Mouse (Mus musculus) hindbrain, embryonic 11.5 days (tissue): Measurements from ENCODE around the gene Cmpk2. TPM values are rescaled to one million over a fixed set of nuclear protein-coding genes. Genes with fewer than 3 reads are reported as not detected.

ENCODE experiments used
- ATAC-seq: fragments of 200-750 bp; cut with Nextera tagmentation; 2 replicates; pipeline ENCODE4 v1.8.0; 2017; ENCODE audit warnings: mild to moderate bottlenecking, moderate TSS enrichment, moderate library complexity; ENCODE audit not compliant: low FRiP score
- DNase-seq: peaks from one replicate; pipeline ENCODE4 v3.0.0-alpha.2; 2015; ENCODE audit warnings: low spot score
- H3K27ac ChIP-seq: fragments of 300-500 bp; sonication (generic); 2 replicates; pipeline ENCODE4 v1.5.1; 2014; ENCODE audit warnings: mild to moderate bottlenecking, low read depth, low read length
- H3K27me3 ChIP-seq: fragments of 300-500 bp; sonication (generic); 2 replicates; pipeline ENCODE4 v1.6.1; 2014; ENCODE audit warnings: mild to moderate bottlenecking, low read length, moderate library complexity, mixed read lengths; ENCODE audit not compliant: control insufficient read depth, insufficient read depth
- H3K36me3 ChIP-seq: fragments of 300-500 bp; sonication (generic); 2 replicates; pipeline ENCODE4 v1.6.1; 2014; ENCODE audit warnings: mild to moderate bottlenecking, low read length, moderate library complexity, mixed read lengths; ENCODE audit not compliant: control insufficient read depth, insufficient read depth
- H3K4me1 ChIP-seq: fragments of 300-500 bp; sonication (generic); replicated peaks from 2 replicates; pipeline ENCODE4 v1.6.1; 2014; ENCODE audit warnings: low read length, mixed read lengths; ENCODE audit not compliant: control insufficient read depth, insufficient read depth
- H3K4me2 ChIP-seq: fragments of 300-500 bp; sonication (generic); replicated peaks from 2 replicates; pipeline ENCODE4 v1.6.1; 2014; ENCODE audit warnings: mild to moderate bottlenecking, low read depth, low read length
- H3K4me3 ChIP-seq: fragments of 300-500 bp; sonication (generic); 2 replicates; pipeline ENCODE4 v1.5.1; 2014; ENCODE audit warnings: low read depth, low read length
- H3K9ac ChIP-seq: fragments of 300-500 bp; sonication (generic); 2 replicates; pipeline ENCODE4 v1.6.1; 2014; ENCODE audit warnings: low read depth, low read length
- H3K9me3 ChIP-seq: fragments of 300-500 bp; sonication (generic); 2 replicates; pipeline ENCODE4 v1.6.1; 2016; ENCODE audit warnings: low read length; ENCODE audit not compliant: control insufficient read depth
- WGBS: fragments of 180-500 bp; shearing (Covaris S2); extraction: QIAGEN DNeasy Blood & Tissue Kit; methylation state at CpG from one replicate; pipeline ENCODE4 v1.1.7; 2014; 5-methylcytosine and 5-hydroxymethylcytosine counted together
- polyA plus RNA-seq: library from polyadenylated mRNA; unstranded; fragments of >200 nt; fragmentation: Nextera tagmentation; extraction: Ambion mirVana; gene quantifications from 2 replicates; pipeline ENCODE4 v1.2.1, GENCODE M21; 2014

The Cmpk2 gene
- polyA plus RNA-seq, 1 experiment from 2014 or later = 8.8 TPM

- 44% methylated on average over 5 of the region's 5 CpGs for WGBS
- Histone ChIP-seq H3K36me3 (no peaks in the 10 kb centered on the region), H3K9ac (no peak overlapping the region), H3K4me1 (no peaks in the 10 kb centered on the region), H3K9me3 (no peaks in the 10 kb centered on the region), H3K4me2 (no peak overlapping the region), H3K27me3 (no peaks in the 10 kb centered on the region), H3K27ac (no peak overlapping the region), H3K4me3 (no peak overlapping the region)
- DNase-seq (peak; percentile 6), ATAC-seq (no peak)
These were observed 19.7 kb downstream of the Cmpk2 start for GRCm38 (mm10) chr12:26488617-26489274.

GRCm38 (mm10) chr12:26489942-26490341 is 20.9 kb downstream of the Cmpk2 start:
- DNase-seq = peak; percentile 14
- Histone ChIP-seq H3K4me2 (no peak overlapping the region), H3K27ac (no peak overlapping the region), H3K4me3 (no peak overlapping the region), H3K9me3 (no peaks in the 10 kb centered on the region), H3K4me1 (no peaks in the 10 kb centered on the region), H3K36me3 (no peaks in the 10 kb centered on the region), H3K27me3 (no peaks in the 10 kb centered on the region), H3K9ac (no peak overlapping the region)
- no peak for ATAC-seq
- 78% methylated on average over 1 of the region's 1 CpGs for WGBS

GRCm38 (mm10) chr12:26501042-26501441 is 32.0 kb downstream of the Cmpk2 start:
- H3K36me3 ChIP-seq = no peaks in the 10 kb centered on the region
- no peaks in the 10 kb centered on the region for H3K4me1 ChIP-seq
- no peaks in the 10 kb centered on the region for H3K9me3 ChIP-seq
- ATAC-seq (no peak), DNase-seq (no peak)
- no peak overlapping the region for H3K27ac ChIP-seq
- no peak overlapping the region for H3K9ac ChIP-seq
- H3K4me2 ChIP-seq = no peak overlapping the region
- no peak overlapping the region for H3K4me3 ChIP-seq
- 87% methylated on average over 3 of the region's 3 CpGs for WGBS
- no peaks in the 10 kb centered on the region for H3K27me3 ChIP-seq

- no peak overlapping the region for H3K4me3 ChIP-seq
- 86% methylated on average over 4 of the region's 4 CpGs for WGBS
- H3K9ac ChIP-seq = no peak overlapping the region
- H3K36me3 ChIP-seq = no peaks in the 10 kb centered on the region
- no peaks in the 10 kb centered on the region for H3K9me3 ChIP-seq
- ATAC-seq = no peak
- no peak overlapping the region for H3K4me2 ChIP-seq
- no peaks in the 10 kb centered on the region for H3K4me1 ChIP-seq
- no peak overlapping the region for H3K27ac ChIP-seq
- H3K27me3 ChIP-seq = no peaks in the 10 kb centered on the region
- no peak for DNase-seq
These were observed 42.0 kb downstream of the Cmpk2 start for GRCm38 (mm10) chr12:26510971-26511370.

GRCm38 (mm10) chr12:26518206-26518605 is 49.2 kb downstream of the Cmpk2 start:
- Histone ChIP-seq H3K27me3 (no peaks in the 10 kb centered on the region), H3K4me2 (no peak overlapping the region), H3K27ac (no peak overlapping the region), H3K4me3 (no peak overlapping the region), H3K4me1 (no peaks in the 10 kb centered on the region), H3K36me3 (no peaks in the 10 kb centered on the region), H3K9me3 (no peaks in the 10 kb centered on the region), H3K9ac (no peak overlapping the region)
- 75% methylated on average over 3 of the region's 3 CpGs for WGBS
- DNase-seq = no peak
- ATAC-seq = no peak

GRCm38 (mm10) chr12:26524943-26525697 is 56.1 kb downstream of the Cmpk2 start:
- no peak for ATAC-seq

GRCm38 (mm10) chr12:26525698-26526026 is 56.7 kb downstream of the Cmpk2 start:
- ATAC-seq (no peak), DNase-seq (no peak)
- no peaks in the 10 kb centered on the region for H3K27me3 ChIP-seq
- no peaks in the 10 kb centered on the region for H3K4me1 ChIP-seq
- H3K9ac ChIP-seq = no peak overlapping the region
- H3K4me3 ChIP-seq = no peak overlapping the region
- 81% methylated on average over 5 of the region's 5 CpGs for WGBS
- H3K27ac ChIP-seq = no peak overlapping the region
- no peaks in the 10 kb centered on the region for H3K9me3 ChIP-seq
- H3K36me3 ChIP-seq = no peaks in the 10 kb centered on the region
- H3K4me2 ChIP-seq = no peak overlapping the region

More at GRCm38 (mm10) chr12:26524943-26525697, 56.1 kb downstream of the Cmpk2 start:
- no peaks in the 10 kb centered on the region for H3K27me3 ChIP-seq
- no peaks in the 10 kb centered on the region for H3K9me3 ChIP-seq
- no peak overlapping the region for H3K4me2 ChIP-seq
- H3K4me3 ChIP-seq = no peak overlapping the region
- H3K4me1 ChIP-seq = no peaks in the 10 kb centered on the region
- no peak overlapping the region for H3K27ac ChIP-seq
- no peaks in the 10 kb centered on the region for H3K36me3 ChIP-seq
- DNase-seq = peak; percentile 10
- H3K9ac ChIP-seq = no peak overlapping the region
- 72% methylated on average over 3 of the region's 3 CpGs for WGBS
